Mouse (Mus musculus) forebrain, embryonic 13.5 days (tissue): ENCODE results near the gene Gal3st3. TPM values are rescaled to one million over a fixed set of nuclear protein-coding genes. Genes with fewer than 3 reads are reported as not detected.
A peak's percentile ranks its signal among the peaks of the same experiment; 100 is the strongest.

ENCODE experiments used
- ATAC-seq: fragments of 200-750 bp; cut with Nextera tagmentation; 2 replicates; pipeline ENCODE4 v1.8.0; 2017
- H3K27ac ChIP-seq: fragments of 300-500 bp; sonication (generic); 2 replicates; pipeline ENCODE4 v1.5.1; 2015; ENCODE audit warnings: inconsistent platforms, mild to moderate bottlenecking, moderate library complexity
- H3K27me3 ChIP-seq: fragments of 300-500 bp; sonication (generic); 2 replicates; pipeline ENCODE4 v1.6.1; 2015; ENCODE audit warnings: mild to moderate bottlenecking, inconsistent platforms
- H3K36me3 ChIP-seq: fragments of 300-500 bp; sonication (generic); 2 replicates; pipeline ENCODE4 v1.6.1; 2015; ENCODE audit warnings: mild to moderate bottlenecking, inconsistent platforms; ENCODE audit not compliant: poor library complexity, severe bottlenecking
- H3K4me1 ChIP-seq: fragments of 300-500 bp; sonication (generic); 2 replicates; pipeline ENCODE4 v1.6.1; 2015; ENCODE audit warnings: inconsistent platforms
- H3K4me2 ChIP-seq: fragments of 300-500 bp; sonication (generic); 2 replicates; pipeline ENCODE4 v1.6.1; 2015; ENCODE audit warnings: inconsistent platforms, mild to moderate bottlenecking, moderate library complexity
- H3K4me3 ChIP-seq: fragments of 300-500 bp; sonication (generic); 2 replicates; pipeline ENCODE4 v1.5.1; 2015; ENCODE audit warnings: mild to moderate bottlenecking, inconsistent platforms
- H3K9ac ChIP-seq: fragments of 300-500 bp; sonication (generic); 2 replicates; pipeline ENCODE4 v1.6.1; 2015; ENCODE audit warnings: mild to moderate bottlenecking, inconsistent platforms
- H3K9me3 ChIP-seq: fragments of 300-500 bp; sonication (generic); replicated peaks from 2 replicates; pipeline ENCODE4 v1.6.1; 2016; ENCODE audit warnings: inconsistent platforms
- WGBS: fragments of 180-500 bp; shearing (Covaris S2); methylation state at CpG from one replicate; pipeline ENCODE4 v1.1.7; 2015; 5-methylcytosine and 5-hydroxymethylcytosine counted together
- polyA plus RNA-seq: library from polyadenylated mRNA; unstranded; fragments of >200 nt; fragmentation: Nextera tagmentation; extraction: Ambion mirVana; gene quantifications from 2 replicates; pipeline ENCODE4 v1.2.1, GENCODE M21; 2015

Gene Gal3st3
- 21.3 and 22.6 TPM in 2 replicates for polyA plus RNA-seq

DNA sequence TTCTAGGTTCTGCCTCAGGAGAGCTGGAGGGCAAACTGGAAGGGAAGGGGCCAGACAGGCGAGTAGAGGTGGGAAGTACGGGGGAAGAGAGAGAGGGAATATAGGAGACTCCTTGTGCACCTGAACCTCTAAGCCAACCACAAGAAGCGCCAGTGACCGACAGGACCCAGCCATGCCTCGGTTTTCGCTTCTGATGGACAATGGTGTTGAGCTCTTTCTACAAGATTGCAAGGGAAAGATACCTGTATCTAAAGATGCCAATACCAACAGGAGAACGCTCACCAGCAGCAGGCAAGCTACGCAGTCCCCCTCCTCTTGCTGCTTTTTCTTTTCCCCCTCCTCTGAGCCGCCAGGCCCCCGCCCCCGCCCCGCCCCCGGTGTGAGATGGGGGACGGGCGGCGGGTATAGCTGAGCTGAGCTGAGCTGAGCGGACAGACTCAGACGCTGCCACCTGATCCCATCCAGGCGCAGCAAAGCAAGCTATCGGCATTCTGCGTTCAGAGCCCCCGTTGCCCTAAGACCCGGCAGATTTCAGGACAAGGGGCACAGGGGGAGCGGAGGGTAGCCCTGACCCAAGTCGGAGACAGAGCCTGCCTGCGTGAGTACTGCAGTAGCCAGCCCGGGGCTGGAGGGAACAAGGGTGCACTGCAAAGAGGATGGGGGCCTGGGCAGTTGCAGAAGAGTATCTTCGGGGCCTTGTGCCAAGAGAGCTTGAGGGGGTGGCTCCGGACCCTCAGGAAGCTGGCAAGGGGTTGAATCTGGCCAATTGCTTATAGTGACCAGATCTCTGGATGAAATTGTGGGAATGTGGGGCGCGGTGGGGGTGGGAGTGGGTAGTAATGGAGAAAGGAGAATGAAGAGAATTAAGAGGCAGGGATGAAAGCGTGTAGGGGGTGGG, at the start of gene Gal3st3:
Gal3st3 (plus strand) TSS at position 429 of the 898 bp plus-strand sequence.
- peak within 1 kb of the TSS; percentile 74 for H3K27ac ChIP-seq
- peak within 1 kb of the TSS; percentile 63 for H3K4me3 ChIP-seq
- peak; percentile 62 for ATAC-seq
- H3K4me1 ChIP-seq: peaks cover 44% of the 10 kb centered on the region
- H3K9ac ChIP-seq: peak within 1 kb of the TSS; percentile 87
- 5% methylated on average over 28 of the region's 32 CpGs for WGBS
- H3K36me3 ChIP-seq: peaks cover 17% of the 10 kb centered on the region
- H3K4me2 ChIP-seq: peak within 1 kb of the TSS; percentile 80
- no peaks in the 10 kb centered on the region for H3K27me3 ChIP-seq
- H3K9me3 ChIP-seq: no peaks in the 10 kb centered on the region

GRCm38 (mm10) chr19:5257140-5257539, 41.0 kb upstream of the Gal3st3 start:
- 58% methylated on average over 3 of the region's 3 CpGs for WGBS
- Histone ChIP-seq H3K27ac (no peak overlapping the region), H3K36me3 (peaks cover 5% of the 10 kb centered on the region), H3K4me1 (no peaks in the 10 kb centered on the region), H3K9ac (no peak overlapping the region), H3K27me3 (no peaks in the 10 kb centered on the region), H3K9me3 (no peaks in the 10 kb centered on the region), H3K4me2 (no peak overlapping the region), H3K4me3 (no peak overlapping the region)
- no peak for ATAC-seq

DNA sequence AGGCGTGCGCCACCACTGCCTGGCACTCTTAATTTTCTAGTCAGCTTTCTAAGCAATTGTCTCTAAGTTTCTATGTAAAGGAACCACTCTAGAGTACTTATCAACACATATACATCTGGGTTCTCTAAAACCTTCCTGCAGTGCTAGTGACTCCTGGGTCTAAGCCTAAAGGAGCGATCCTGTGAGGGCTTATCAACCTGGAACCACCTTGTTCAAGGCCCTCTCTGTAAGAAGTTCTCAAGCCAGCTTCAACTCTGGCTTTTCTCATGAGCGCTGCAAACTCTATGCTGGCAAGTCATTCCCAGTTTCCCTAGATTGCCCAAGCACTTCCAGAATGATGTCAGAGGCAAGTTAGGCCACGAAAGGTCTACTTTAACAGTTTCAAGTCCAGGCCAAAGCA, 31.1 kb upstream of the Gal3st3 start:
- Histone ChIP-seq H3K4me1 (peaks cover 21% of the 10 kb centered on the region), H3K27ac (no peak overlapping the region), H3K9ac (no peak overlapping the region), H3K4me2 (no peak overlapping the region), H3K4me3 (no peak overlapping the region), H3K27me3 (no peaks in the 10 kb centered on the region), H3K9me3 (no peaks in the 10 kb centered on the region), H3K36me3 (no peaks in the 10 kb centered on the region)
- no peak for ATAC-seq
- 97% methylated on average over 5 of the region's 5 CpGs for WGBS

- Histone ChIP-seq H3K9ac (no peak overlapping the region), H3K4me3 (no peak overlapping the region), H3K27ac (no peak overlapping the region), H3K4me2 (no peak overlapping the region), H3K9me3 (no peaks in the 10 kb centered on the region), H3K27me3 (no peaks in the 10 kb centered on the region), H3K4me1 (peaks cover 25% of the 10 kb centered on the region), H3K36me3 (no peaks in the 10 kb centered on the region)
- no peak for ATAC-seq
Observed at GRCm38 (mm10) chr19:5268017-5268416, 30.1 kb upstream of the Gal3st3 start.

- Histone ChIP-seq H3K27me3 (no peaks in the 10 kb centered on the region), H3K4me1 (peaks cover 32% of the 10 kb centered on the region), H3K36me3 (peaks cover 2% of the 10 kb centered on the region), H3K27ac (no peak overlapping the region), H3K9ac (no peak overlapping the region), H3K9me3 (no peaks in the 10 kb centered on the region), H3K4me2 (no peak overlapping the region), H3K4me3 (no peak overlapping the region)
- ATAC-seq: no peak
- 90% methylated on average over 3 of the region's 3 CpGs for WGBS
Observed at GRCm38 (mm10) chr19:5268875-5269274, 29.3 kb upstream of the Gal3st3 start.

DNA sequence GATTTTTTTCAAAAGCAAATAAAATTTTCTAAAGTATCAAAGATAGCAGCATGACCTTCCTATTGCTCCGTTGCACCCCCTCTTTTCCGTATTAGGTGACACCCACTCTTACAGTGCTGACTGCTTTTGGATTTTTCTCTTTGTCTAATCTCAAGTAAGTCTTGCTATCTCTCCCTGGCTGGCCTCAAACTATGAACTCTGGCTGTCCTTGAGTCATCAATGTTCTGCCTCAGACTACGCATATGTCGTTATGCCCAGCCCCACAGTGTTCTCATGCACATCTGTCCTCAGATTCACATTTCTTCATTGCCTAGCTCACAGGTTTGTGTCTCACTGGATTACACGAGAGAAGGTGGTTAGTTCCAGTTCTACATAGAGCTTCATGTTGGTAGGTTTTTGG, 28.7 kb upstream of the Gal3st3 start:
- no peak for ATAC-seq
- WGBS: 89% methylated on average over 5 of the region's 5 CpGs

DNA sequence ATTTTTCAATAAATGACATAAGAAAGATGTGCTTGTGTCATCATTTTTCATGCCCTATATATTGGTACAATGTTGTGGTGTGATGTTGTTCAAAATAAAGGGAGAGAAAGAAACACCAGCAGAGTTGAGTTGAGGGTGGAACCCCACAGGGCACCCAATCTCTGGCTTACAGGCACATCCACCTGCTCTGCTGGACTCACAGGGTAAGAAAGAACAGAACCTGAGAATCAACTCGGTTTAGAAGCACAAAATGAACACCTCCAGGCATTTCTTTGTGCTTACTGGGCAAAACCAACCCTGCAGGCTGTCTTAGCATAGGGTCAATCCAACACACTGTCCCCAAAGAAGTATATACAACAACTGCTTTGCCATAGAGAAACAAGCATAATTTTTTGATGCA, 26.7 kb upstream of the Gal3st3 start:
- ATAC-seq: no peak
- Histone ChIP-seq H3K27ac (no peak overlapping the region), H3K4me1 (peaks cover 34% of the 10 kb centered on the region), H3K4me2 (peak overlapping the region; percentile 89), H3K9me3 (no peaks in the 10 kb centered on the region), H3K4me3 (peak overlapping the region; percentile 93), H3K9ac (peak overlapping the region; percentile 17; the same call in 1 of the 2 replicates), H3K36me3 (peaks cover 27% of the 10 kb centered on the region), H3K27me3 (no peaks in the 10 kb centered on the region)
- WGBS: 44% methylated on average over 1 of the region's 1 CpGs

More for the DNA sequence above, 28.7 kb upstream of the Gal3st3 start:
- Histone ChIP-seq H3K4me3 (no peak overlapping the region), H3K4me2 (no peak overlapping the region), H3K9me3 (no peaks in the 10 kb centered on the region), H3K36me3 (peaks cover 8% of the 10 kb centered on the region), H3K27ac (no peak overlapping the region), H3K4me1 (peaks cover 34% of the 10 kb centered on the region), H3K9ac (no peak overlapping the region), H3K27me3 (no peaks in the 10 kb centered on the region)

DNA sequence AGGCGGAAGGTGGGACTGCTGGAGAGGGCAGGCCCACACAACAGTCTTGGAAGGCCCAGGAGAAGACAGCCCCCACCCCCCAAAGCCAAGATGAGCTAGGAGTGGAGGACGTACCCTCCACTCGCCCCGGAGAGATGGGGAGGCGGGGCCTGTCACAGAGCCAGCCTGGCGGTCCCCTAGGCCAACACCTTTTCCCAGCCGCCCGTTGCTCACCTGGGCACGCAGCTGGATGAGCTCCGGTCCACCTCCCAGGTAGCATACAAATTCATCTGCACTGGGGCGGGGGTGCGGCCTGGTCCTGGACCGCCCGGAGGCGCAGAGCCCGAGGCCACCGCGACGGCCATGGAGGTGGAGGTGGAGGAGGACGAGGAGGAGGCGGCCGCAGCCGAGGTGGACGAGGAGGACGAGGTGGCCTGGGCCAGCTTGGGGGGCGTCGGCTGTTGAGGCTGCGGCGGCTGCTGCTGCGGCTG, 25.8 kb upstream of the Gal3st3 start:
- Histone ChIP-seq H3K9me3 (no peaks in the 10 kb centered on the region), H3K4me3 (peak overlapping the region; percentile 93), H3K4me1 (peaks cover 34% of the 10 kb centered on the region), H3K9ac (peak overlapping the region; percentile 94), H3K36me3 (peaks cover 34% of the 10 kb centered on the region), H3K27me3 (no peaks in the 10 kb centered on the region), H3K4me2 (peak overlapping the region; percentile 89), H3K27ac (peak overlapping the region; percentile 86)
- peak; percentile 65 for ATAC-seq
- 0% methylated on average over 19 of the region's 30 CpGs for WGBS

DNA sequence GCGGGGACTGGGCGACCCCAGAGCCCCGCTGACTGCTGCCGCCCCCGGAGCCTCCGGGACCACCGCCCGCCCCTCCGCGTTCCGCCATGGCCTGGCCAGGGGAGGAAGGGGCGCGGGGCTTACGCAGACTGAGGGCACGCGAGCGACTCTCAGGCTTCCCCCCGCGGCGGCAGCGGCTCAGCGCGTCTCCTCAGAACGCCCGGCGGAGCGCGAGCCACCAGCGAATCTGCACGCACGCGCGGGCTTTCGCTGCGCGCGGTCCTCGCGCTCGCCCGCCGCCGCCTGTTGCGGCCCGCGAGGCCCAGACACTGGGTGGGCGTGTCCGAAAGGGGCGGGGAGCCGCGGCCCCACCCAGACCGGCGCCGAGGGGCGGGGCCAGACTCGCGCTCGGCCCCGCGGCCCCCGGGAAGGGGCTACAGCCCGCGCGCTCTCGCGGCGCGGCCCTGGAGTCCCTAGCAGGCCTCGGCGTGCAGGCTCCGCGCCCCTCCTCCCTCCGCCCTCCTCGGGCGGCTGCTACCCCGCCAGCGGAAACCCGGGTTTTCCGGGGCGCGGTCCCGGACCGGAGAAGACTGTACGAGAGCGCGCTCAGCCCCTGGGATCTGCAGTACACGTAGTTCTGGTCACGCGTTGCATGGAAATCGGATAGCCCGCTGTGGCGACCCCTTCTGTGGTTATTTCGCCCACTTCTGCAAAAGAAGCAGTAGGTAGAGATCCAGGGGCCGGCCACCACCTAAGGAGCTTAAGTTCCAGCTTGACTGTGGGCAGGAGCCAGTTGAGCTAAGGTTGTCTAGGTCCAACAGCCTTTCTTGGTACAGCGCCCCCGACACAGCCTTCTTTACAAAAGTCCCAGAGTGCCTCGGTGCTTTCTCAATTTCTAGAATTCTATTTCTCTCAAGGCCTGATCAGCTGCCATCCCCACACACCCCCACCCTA, 25.1 kb upstream of the Gal3st3 start, which contains the start of gene Pacs1:
Pacs1 (minus strand) TSS at position 319 of the 933 bp plus-strand sequence.
- Histone ChIP-seq H3K4me2 (peak within 1 kb of the TSS; percentile 89), H3K9me3 (no peaks in the 10 kb centered on the region), H3K4me1 (peaks cover 34% of the 10 kb centered on the region), H3K4me3 (peak within 1 kb of the TSS; percentile 93), H3K9ac (peak within 1 kb of the TSS; percentile 94), H3K36me3 (peaks cover 41% of the 10 kb centered on the region), H3K27ac (peak within 1 kb of the TSS; percentile 86), H3K27me3 (no peaks in the 10 kb centered on the region)
- ATAC-seq: peak; percentile 89
- WGBS: under 1% methylated on average over 80 of the region's 97 CpGs

DNA sequence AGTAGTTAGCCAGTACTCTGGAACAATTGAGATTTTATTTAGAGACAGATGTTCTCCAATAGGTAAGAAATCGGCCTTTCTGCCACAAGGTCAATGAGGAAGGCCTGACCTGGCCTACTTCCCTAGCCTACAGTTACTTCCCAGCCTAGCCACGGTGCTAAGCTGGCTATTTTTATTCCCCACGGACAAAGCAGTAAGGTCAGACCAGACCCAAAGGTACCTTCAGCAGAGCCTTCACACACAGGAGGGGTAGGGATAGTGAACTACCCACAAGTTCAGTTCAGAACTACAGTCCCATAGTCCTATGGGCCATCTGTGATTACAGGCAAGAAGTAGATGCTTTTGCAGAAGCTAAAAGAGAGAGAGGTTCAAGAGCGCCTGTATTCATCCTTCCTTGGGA, 24.2 kb upstream of the Gal3st3 start:
- Histone ChIP-seq H3K4me3 (peak overlapping the region; percentile 93; the same call in 1 of the 2 replicates), H3K9ac (no peak overlapping the region; the same call in 1 of the 2 replicates), H3K4me1 (peaks cover 30% of the 10 kb centered on the region), H3K36me3 (peaks cover 50% of the 10 kb centered on the region), H3K27me3 (no peaks in the 10 kb centered on the region), H3K27ac (peak overlapping the region; percentile 86), H3K9me3 (no peaks in the 10 kb centered on the region), H3K4me2 (0 out of 2 replicates have a peak overlapping the region, but pooled peaks have one; percentile 89)
- 76% methylated on average over 4 of the region's 4 CpGs for WGBS
- ATAC-seq: no peak

DNA sequence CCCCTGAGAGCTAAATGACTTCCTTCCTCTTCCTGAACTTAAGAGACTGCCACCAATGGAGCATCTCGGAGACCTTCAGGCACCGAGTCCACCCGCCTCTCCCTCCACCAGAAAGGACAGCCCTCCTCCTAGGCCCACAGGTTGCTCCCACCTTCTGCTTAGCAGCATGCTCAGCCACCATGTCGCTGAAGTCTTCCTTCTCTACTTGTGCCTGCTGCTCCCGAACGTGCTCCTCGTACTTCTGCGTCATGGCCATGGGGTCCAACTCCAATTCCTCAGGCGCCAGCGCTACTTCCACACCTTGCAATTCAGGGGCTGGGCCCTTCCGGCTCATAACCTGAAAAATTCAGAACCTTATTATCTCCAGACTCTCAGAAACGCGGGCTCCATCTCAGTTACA, 23.5 kb upstream of the Gal3st3 start:
- H3K4me2 ChIP-seq: no peak overlapping the region
- no peak overlapping the region for H3K4me3 ChIP-seq
- H3K27ac ChIP-seq: no peak overlapping the region
- 94% methylated on average over 13 of the region's 13 CpGs for WGBS
- no peaks in the 10 kb centered on the region for H3K9me3 ChIP-seq
- H3K9ac ChIP-seq: no peak overlapping the region
- no peaks in the 10 kb centered on the region for H3K27me3 ChIP-seq
- peaks cover 57% of the 10 kb centered on the region for H3K36me3 ChIP-seq
- H3K4me1 ChIP-seq: peaks cover 29% of the 10 kb centered on the region
- ATAC-seq: no peak
